Mouse (Mus musculus) megakaryocyte progenitor cell, adult 5-6 weeks (primary cell): ENCODE measurements around the gene Slc13a4. TPM values are rescaled to one million over a fixed set of nuclear protein-coding genes. Genes with fewer than 3 reads are reported as not detected.

Experiments
- ATAC-seq: replicated peaks from 2 replicates; pipeline ENCODE4 v1.8.0; 2016; ENCODE audit warnings: mild to moderate bottlenecking, moderate TSS enrichment, inconsistent platforms; ENCODE audit not compliant: poor library complexity
- total RNA-seq, 2 experiments: library from RNA; stranded (forward) in 1 of 2; stranded (reverse) in 1 of 2; fragments of 157-497, 149-512 nt in 1 of 2; fragments of 200-1000 nt in 1 of 2; gene quantifications; 2 replicates each; pipeline versions ENCODE4 v1.2.3 to v1.2.4; 2015 to 2017

The Slc13a4 gene
- total RNA-seq, 2 experiments from 2014 or later, result not detected

- ATAC-seq, result no peak
Observed at GRCm38 (mm10) chr6:35303355-35303900, 4.5 kb downstream of the Slc13a4 start.

GRCm38 (mm10) chr6:35302581-35302980, 5.3 kb downstream of the Slc13a4 start:
- no peak for ATAC-seq

- ATAC-seq, result no peak
Observed at GRCm38 (mm10) chr6:35298323-35298722, 9.6 kb downstream of the Slc13a4 start.

GRCm38 (mm10) chr6:35297516-35298227, 10.3 kb downstream of the Slc13a4 start:
- ATAC-seq, result no peak

GRCm38 (mm10) chr6:35297001-35297400, 10.9 kb downstream of the Slc13a4 start:
- ATAC-seq, result no peak

GRCm38 (mm10) chr6:35294964-35295363, 13.0 kb downstream of the Slc13a4 start:
- no peak for ATAC-seq

- 0 out of 2 replicates have a peak, but pooled peaks have one; percentile 13 for ATAC-seq
Observed at GRCm38 (mm10) chr6:35289676-35290075, 18.3 kb downstream of the Slc13a4 start.

- ATAC-seq, result no peak
Observed at GRCm38 (mm10) chr6:35288920-35289319, 19.0 kb downstream of the Slc13a4 start.

- ATAC-seq, result peak; percentile 74
Observed at GRCm38 (mm10) chr6:35288114-35288761, 19.7 kb downstream of the Slc13a4 start.

- ATAC-seq, result no peak
Observed at GRCm38 (mm10) chr6:35279306-35279705, 28.6 kb downstream of the Slc13a4 start.

GRCm38 (mm10) chr6:35277903-35278587, 29.9 kb downstream of the Slc13a4 start:
- no peak for ATAC-seq

GRCm38 (mm10) chr6:35273391-35274082, 34.4 kb downstream of the Slc13a4 start:
- no peak for ATAC-seq

- ATAC-seq, result no peak
Observed at GRCm38 (mm10) chr6:35271868-35272765, 35.8 kb downstream of the Slc13a4 start.

GRCm38 (mm10) chr6:35271094-35271855, 36.7 kb downstream of the Slc13a4 start:
- no peak for ATAC-seq

GRCm38 (mm10) chr6:35269643-35270042, 38.3 kb downstream of the Slc13a4 start:
- no peak for ATAC-seq

- no peak for ATAC-seq
Observed at GRCm38 (mm10) chr6:35268711-35269110, 39.2 kb downstream of the Slc13a4 start.

- no peak for ATAC-seq
Observed at GRCm38 (mm10) chr6:35265580-35266278, 42.2 kb downstream of the Slc13a4 start.

GRCm38 (mm10) chr6:35260531-35260930, 47.4 kb downstream of the Slc13a4 start:
- no peak for ATAC-seq

GRCm38 (mm10) chr6:35259526-35259925, 48.4 kb downstream of the Slc13a4 start:
- ATAC-seq, result no peak
